Mouse (Mus musculus) hindbrain, embryonic 13.5 days (tissue): ENCODE measurements around the gene Krt18. TPM values are rescaled to one million over a fixed set of nuclear protein-coding genes. Genes with fewer than 3 reads are reported as not detected.
"Not testable (repeated sequence)": the region's sequence is repeated elsewhere in the genome, so short reads cannot be mapped to it uniquely, and the experiment has no call there.

Experiments
- ATAC-seq: fragments of 200-750 bp; cut with Nextera tagmentation; 2 replicates; pipeline ENCODE4 v1.8.0; 2017; ENCODE audit warnings: moderate TSS enrichment; ENCODE audit not compliant: low FRiP score
- H3K27ac ChIP-seq: fragments of 300-500 bp; sonication (generic); 2 replicates; pipeline ENCODE4 v1.5.1; 2015; ENCODE audit warnings: inconsistent platforms, mild to moderate bottlenecking, moderate library complexity
- H3K27me3 ChIP-seq: fragments of 300-500 bp; sonication (generic); 2 replicates; pipeline ENCODE4 v1.6.1; 2015; ENCODE audit warnings: mild to moderate bottlenecking, inconsistent platforms
- H3K36me3 ChIP-seq: fragments of 300-500 bp; sonication (generic); 2 replicates; pipeline ENCODE4 v1.6.1; 2015; ENCODE audit warnings: mild to moderate bottlenecking, inconsistent platforms
- H3K4me1 ChIP-seq: fragments of 300-500 bp; sonication (generic); replicated peaks from 2 replicates; pipeline ENCODE4 v1.6.1; 2015; ENCODE audit warnings: inconsistent platforms
- H3K4me2 ChIP-seq: fragments of 300-500 bp; sonication (generic); 2 replicates; pipeline ENCODE4 v1.6.1; 2015; ENCODE audit warnings: inconsistent platforms, mild to moderate bottlenecking, moderate library complexity
- H3K4me3 ChIP-seq: fragments of 300-500 bp; sonication (generic); 2 replicates; pipeline ENCODE4 v1.5.1; 2015; ENCODE audit warnings: mild to moderate bottlenecking, inconsistent platforms
- H3K9ac ChIP-seq: fragments of 300-500 bp; sonication (generic); 2 replicates; pipeline ENCODE4 v1.6.1; 2015; ENCODE audit warnings: mild to moderate bottlenecking, inconsistent platforms
- H3K9me3 ChIP-seq: fragments of 300-500 bp; sonication (generic); 2 replicates; pipeline ENCODE4 v1.6.1; 2016; ENCODE audit warnings: inconsistent platforms
- WGBS: fragments of 180-500 bp; shearing (Covaris S2); methylation state at CpG from one replicate; pipeline ENCODE4 v1.1.7; 2015; 5-methylcytosine and 5-hydroxymethylcytosine counted together
- polyA plus RNA-seq: library from polyadenylated mRNA; unstranded; fragments of >200 nt; fragmentation: Nextera tagmentation; extraction: Ambion mirVana; gene quantifications from 2 replicates; pipeline ENCODE4 v1.2.1, GENCODE M21; 2015

Gene Krt18
- 7.6 and 14.2 TPM in 2 replicates for polyA plus RNA-seq

DNA sequence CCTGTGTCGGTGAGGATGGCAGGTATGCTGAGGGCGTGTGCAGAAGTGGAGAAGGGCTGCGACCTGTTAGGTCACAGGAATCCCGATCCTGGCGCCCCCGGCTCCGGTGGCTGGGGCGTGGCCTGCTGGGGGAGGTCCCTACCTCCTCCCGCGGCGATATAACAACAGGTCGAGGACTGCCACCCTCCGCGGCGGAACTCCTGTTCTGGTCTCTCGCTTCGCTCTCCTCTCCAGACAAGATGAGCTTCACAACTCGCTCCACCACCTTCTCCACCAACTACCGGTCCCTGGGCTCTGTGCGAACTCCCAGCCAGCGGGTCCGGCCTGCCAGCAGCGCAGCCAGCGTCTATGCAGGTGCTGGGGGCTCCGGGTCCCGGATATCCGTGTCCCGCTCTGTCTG, at the start of gene Krt18:
TSS of gene Krt18 (plus strand) at position 141 of the 400 bp plus-strand sequence.
- peaks cover 75% of the 10 kb centered on the region for H3K27me3 ChIP-seq
- WGBS = 3% methylated on average over 28 of the region's 28 CpGs
- no peaks in the 10 kb centered on the region for H3K9me3 ChIP-seq
- peak within 1 kb of the TSS; percentile 18 for H3K4me3 ChIP-seq
- H3K27ac ChIP-seq = no peak within 1 kb of the TSS
- peak within 1 kb of the TSS; percentile 19; the same call in 1 of the 2 replicates for H3K9ac ChIP-seq
- peak within 1 kb of the TSS; percentile 44 for H3K4me2 ChIP-seq
- ATAC-seq = no peak
- H3K4me1 ChIP-seq = peaks cover 23% of the 10 kb centered on the region
- no peaks in the 10 kb centered on the region for H3K36me3 ChIP-seq

DNA sequence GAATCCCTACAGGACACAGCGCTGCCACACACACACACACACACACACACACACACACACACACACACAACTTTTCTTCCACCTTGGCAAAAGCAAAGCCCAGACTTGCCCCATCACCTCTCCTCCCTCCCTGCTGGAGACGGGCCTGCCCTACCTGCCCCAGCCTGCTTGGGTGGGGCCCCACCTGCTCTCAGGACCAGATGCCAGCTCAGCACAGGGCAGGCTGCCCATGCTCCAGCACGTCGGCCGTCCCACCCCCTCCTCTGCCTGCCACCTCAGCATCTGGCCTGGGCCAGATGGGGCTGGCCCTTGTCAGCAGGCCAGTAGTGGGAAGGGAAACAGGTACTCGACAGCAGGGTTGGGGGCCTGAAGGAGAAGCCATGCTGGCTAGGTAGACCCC, 47.1 kb upstream of the Krt18 start:
- no peaks in the 10 kb centered on the region for H3K9me3 ChIP-seq
- no peak for ATAC-seq
- H3K4me1 ChIP-seq = peaks cover 19% of the 10 kb centered on the region
- 0 out of 2 replicates have a peak overlapping the region, but pooled peaks have one; percentile 5 for H3K9ac ChIP-seq
- WGBS = 68% methylated on average over 6 of the region's 6 CpGs
- H3K27me3 ChIP-seq = 0 out of 2 replicates have a peak, but pooled peaks cover 6% of the 10 kb centered on the region
- no peak overlapping the region for H3K4me2 ChIP-seq
- no peaks in the 10 kb centered on the region for H3K36me3 ChIP-seq
- no peak overlapping the region for H3K4me3 ChIP-seq
- H3K27ac ChIP-seq = no peak overlapping the region

DNA sequence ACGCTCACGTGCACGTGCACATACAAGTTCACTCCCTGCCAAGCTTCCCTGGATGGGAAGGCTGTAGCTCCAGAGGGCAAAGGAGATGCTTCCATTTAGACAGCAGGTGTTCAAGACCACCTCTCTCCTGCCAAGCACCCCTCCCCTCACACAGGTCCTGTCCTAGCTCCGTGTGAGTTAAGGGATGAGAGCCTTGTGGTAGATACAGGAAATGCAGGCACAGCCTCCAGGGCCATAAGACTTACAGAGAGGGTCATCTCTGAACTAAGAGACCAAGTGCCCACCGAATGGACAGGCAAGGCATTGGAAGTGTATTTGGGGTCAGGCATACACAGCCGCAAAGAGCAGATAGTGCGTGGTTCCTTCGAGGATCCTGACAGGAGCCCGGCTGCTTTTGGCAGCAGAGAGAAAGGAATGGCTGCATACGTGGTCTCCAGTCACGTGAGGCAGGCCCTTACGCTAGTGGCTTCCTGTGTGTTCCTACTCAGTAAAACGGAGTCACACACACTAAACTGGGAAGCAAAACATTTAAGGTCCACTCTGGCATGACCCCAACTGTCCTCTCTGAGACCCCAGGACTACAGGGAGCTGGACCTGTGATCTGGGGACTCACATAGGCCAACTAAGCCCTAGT, 44.5 kb upstream of the Krt18 start:
- WGBS = 82% methylated on average over 13 of the region's 13 CpGs
- peak overlapping the region; percentile 50 for H3K4me2 ChIP-seq
- peak overlapping the region; percentile 29; the same call in 1 of the 2 replicates for H3K4me3 ChIP-seq
- H3K4me1 ChIP-seq = peaks cover 8% of the 10 kb centered on the region; the same call in 1 of the 2 replicates
- H3K27me3 ChIP-seq = 0 out of 2 replicates have a peak, but pooled peaks cover 4% of the 10 kb centered on the region
- no peak for ATAC-seq
- H3K27ac ChIP-seq = peak overlapping the region; percentile 85
- H3K36me3 ChIP-seq = no peaks in the 10 kb centered on the region
- H3K9ac ChIP-seq = peak overlapping the region; percentile 43
- no peaks in the 10 kb centered on the region for H3K9me3 ChIP-seq

DNA sequence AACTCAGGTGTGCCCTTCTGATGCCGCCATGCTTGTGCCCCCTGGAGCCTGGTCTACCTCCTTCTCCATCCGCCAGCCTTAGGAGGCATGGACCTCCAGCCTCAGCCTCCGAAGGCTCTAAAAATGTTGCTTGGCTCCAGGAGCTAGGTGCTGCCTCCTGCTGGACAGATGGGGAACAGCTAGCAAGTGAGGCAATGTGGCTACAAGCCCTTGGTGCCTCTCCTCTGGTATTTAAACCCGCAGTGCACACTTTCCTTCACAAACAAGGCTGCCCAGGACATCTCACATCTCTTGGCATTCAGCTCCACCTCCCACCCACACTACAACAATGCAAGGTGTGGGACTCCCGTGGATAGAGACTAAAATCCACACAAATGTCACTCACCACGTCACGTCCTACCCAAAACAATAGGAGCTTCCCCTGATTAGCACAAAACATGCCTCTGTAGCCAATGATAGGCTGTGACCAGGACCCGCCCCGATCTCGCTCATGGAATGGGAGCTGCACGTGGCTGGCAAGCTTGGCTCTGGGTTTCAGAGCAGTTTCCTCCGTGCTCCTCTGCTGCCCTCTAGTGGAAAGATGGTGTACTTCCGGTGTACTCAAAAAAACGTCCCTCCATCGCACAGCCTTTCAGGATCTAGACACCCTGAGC, 43.9 kb upstream of the Krt18 start:
- H3K4me2 ChIP-seq = peak overlapping the region; percentile 50
- peaks cover 8% of the 10 kb centered on the region; the same call in 1 of the 2 replicates for H3K4me1 ChIP-seq
- H3K9me3 ChIP-seq = no peaks in the 10 kb centered on the region
- peaks cover 5% of the 10 kb centered on the region for H3K27me3 ChIP-seq
- ATAC-seq = peak; percentile 96
- H3K36me3 ChIP-seq = no peaks in the 10 kb centered on the region
- 2% methylated on average over 15 of the region's 15 CpGs for WGBS
- H3K4me3 ChIP-seq = peak overlapping the region; percentile 29
- peak overlapping the region; percentile 49 for H3K9ac ChIP-seq
- peak overlapping the region; percentile 85 for H3K27ac ChIP-seq

DNA sequence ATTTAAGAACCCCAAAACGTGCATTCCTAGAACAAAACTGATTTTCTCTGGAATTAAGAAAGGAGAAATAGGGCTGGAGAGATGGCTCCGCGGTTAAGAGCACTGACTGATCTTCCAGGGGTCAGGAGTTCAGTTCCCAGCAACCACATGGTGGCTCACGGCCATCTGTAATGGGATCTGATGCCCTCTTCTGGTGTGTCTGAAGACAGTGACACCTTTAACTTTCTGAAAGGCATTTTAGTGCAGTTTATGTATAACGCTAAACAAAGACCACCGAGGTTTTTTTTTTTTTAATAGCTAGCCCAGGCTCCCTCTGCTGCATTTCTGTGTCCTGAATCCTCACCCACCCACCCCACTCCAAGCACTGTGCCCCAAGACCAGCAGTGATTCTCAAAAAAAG, 43.2 kb upstream of the Krt18 start:
- WGBS = 22% methylated on average over 6 of the region's 6 CpGs
- H3K27me3 ChIP-seq = peaks cover 9% of the 10 kb centered on the region
- H3K4me3 ChIP-seq = no peak overlapping the region
- H3K27ac ChIP-seq = no peak overlapping the region
- H3K4me1 ChIP-seq = peaks cover 8% of the 10 kb centered on the region; the same call in 1 of the 2 replicates
- H3K9ac ChIP-seq = 0 out of 2 replicates have a peak overlapping the region, but pooled peaks have one; percentile 49
- H3K9me3 ChIP-seq = no peaks in the 10 kb centered on the region
- no peak for ATAC-seq
- H3K4me2 ChIP-seq = peak overlapping the region; percentile 50; the same call in 1 of the 2 replicates
- no peaks in the 10 kb centered on the region for H3K36me3 ChIP-seq

DNA sequence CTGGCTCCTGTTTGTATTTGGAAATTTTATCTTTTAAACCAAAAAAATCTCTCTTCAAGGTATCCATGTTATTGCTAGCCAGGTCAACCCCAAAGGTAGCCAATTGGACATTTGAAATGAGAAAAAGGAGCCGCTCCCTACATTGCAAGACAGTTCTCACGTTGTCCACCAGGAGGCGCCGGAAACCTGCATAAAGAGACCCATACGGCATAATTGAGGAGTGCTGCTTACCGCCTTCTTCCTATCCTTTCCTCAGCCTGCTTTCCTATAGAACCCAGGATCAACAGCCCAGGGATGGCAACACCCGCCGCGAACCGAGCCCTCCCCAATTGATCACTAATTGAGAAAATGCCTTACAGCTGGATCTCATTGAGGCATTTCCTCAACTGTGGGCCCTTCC, 39.9 kb upstream of the Krt18 start:
- no peak overlapping the region for H3K4me2 ChIP-seq
- ATAC-seq = no peak
- no peaks in the 10 kb centered on the region for H3K9me3 ChIP-seq
- no peaks in the 10 kb centered on the region for H3K36me3 ChIP-seq
- H3K27ac ChIP-seq = no peak overlapping the region
- under 1% methylated on average over 10 of the region's 10 CpGs for WGBS
- no peak overlapping the region for H3K4me3 ChIP-seq
- peaks cover 8% of the 10 kb centered on the region; the same call in 1 of the 2 replicates for H3K4me1 ChIP-seq
- peaks cover 30% of the 10 kb centered on the region for H3K27me3 ChIP-seq
- no peak overlapping the region for H3K9ac ChIP-seq

DNA sequence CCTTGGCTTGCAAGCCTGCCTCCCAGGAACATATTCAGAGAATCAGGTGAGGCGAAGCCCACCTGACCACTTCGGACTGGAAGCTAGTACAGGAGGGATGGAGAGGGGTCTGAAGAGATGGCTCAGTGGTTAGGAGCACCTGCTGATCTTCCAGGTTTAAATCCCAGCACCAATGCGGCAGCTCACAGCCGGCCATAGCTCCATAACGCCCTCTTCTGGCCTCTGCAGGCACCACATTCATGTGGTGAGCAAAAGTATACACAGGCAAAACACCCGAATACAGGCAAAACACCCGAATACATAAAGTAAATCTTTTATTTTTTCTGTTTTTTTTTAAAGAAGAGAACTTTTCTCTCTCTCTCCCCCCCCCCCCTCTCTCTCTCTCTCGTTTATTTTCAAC, 39.3 kb upstream of the Krt18 start:
- WGBS = 65% methylated on average over 8 of the region's 8 CpGs
- H3K4me2 ChIP-seq = no peak overlapping the region
- no peak overlapping the region for H3K4me3 ChIP-seq
- H3K4me1 ChIP-seq = peaks cover 6% of the 10 kb centered on the region; the same call in 1 of the 2 replicates
- H3K27me3 ChIP-seq = peaks cover 30% of the 10 kb centered on the region
- H3K36me3 ChIP-seq = no peaks in the 10 kb centered on the region
- H3K9ac ChIP-seq = no peak overlapping the region
- ATAC-seq = no peak
- H3K9me3 ChIP-seq = no peaks in the 10 kb centered on the region
- H3K27ac ChIP-seq = no peak overlapping the region

DNA sequence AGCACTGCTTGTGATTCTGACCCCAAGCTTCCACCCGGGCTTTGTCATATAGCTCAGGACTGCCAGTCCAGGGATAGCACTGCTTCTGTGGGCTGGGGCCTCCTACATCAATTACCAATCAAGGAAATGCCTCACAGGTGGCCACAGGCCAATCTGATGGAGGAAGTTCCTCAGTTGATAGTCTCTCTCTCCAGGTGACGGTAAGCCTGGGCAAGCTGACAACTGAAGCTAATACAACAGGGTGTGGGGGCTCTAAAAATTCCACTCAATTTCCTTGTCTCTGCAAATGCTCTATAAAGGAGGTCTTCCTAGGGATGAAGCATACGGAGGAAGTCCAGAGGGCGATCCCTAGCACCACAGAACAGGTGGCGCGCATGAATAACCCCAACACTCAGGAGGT, 37.0 kb upstream of the Krt18 start:
- H3K36me3 ChIP-seq = no peaks in the 10 kb centered on the region
- H3K4me1 ChIP-seq = peaks cover 3% of the 10 kb centered on the region; the same call in 1 of the 2 replicates
- H3K27ac ChIP-seq = no peak overlapping the region
- no peak overlapping the region for H3K4me2 ChIP-seq
- no peak overlapping the region for H3K4me3 ChIP-seq
- 90% methylated on average over 6 of the region's 6 CpGs for WGBS
- H3K9me3 ChIP-seq = no peaks in the 10 kb centered on the region
- peaks cover 34% of the 10 kb centered on the region for H3K27me3 ChIP-seq
- no peak for ATAC-seq
- no peak overlapping the region for H3K9ac ChIP-seq

DNA sequence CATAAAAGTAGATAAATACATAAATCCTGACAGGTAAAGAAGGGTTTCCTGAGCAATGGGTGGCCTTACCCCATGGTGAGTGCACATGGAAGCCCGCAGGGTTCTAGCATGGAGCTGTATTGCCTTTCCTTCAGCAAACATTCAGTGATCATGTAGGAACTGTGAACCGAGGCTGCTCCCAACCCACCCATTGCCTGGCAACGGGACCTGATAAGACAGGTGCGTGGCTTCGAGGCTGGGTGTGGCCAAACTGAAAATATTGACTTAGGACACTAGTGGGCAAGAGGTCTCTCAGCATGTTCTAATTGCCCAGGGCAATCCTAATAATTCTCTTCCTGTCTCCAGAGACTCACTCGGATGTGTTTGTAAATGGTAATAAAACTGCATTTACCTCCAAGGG, 33.6 kb upstream of the Krt18 start:
- WGBS = 94% methylated on average over 6 of the region's 6 CpGs
- Histone ChIP-seq H3K4me3 (no peak overlapping the region), H3K27me3 (peaks cover 44% of the 10 kb centered on the region), H3K9ac (no peak overlapping the region), H3K4me1 (no peaks in the 10 kb centered on the region), H3K27ac (no peak overlapping the region), H3K36me3 (no peaks in the 10 kb centered on the region), H3K4me2 (no peak overlapping the region), H3K9me3 (no peaks in the 10 kb centered on the region)
- ATAC-seq = no peak

DNA sequence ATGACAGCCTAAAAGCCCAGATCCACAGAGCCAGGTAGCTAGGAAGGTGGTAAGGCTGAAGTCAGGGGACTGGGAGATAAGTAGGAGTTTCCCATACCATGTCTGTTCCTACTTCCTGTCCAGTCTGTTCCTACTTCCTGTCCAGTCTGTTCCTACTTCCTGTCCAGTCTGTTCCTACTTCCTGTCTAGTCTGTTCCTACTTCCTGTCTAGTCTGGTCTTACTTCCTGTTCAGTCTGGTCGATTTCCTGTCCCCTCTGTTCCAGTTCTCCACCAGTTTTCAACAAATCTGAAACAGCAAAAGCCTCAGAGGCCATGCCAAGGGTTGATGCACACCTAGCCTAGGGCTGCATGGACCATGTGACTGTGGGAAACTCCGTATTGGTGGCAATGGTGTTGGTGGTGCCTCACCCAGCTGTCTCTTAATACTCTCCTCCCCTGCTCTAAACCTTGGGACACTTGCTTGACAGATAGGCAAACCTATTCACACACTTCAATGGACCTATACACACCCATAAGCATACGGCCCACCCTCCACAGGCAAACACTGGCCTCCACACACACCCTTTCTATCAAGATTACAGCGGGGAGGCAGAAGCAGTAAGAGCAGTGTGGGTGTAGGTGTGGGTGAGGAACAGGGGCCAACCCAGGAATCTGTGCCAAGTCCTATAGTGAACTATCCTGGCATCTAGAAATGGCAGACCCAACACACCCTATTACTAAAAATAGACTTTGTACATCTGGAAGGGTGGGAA, 32.3 kb upstream of the Krt18 start:
- Histone ChIP-seq H3K36me3 (no peaks in the 10 kb centered on the region), H3K4me1 (no peaks in the 10 kb centered on the region), H3K27me3 (peaks cover 50% of the 10 kb centered on the region), H3K9me3 (no peaks in the 10 kb centered on the region), H3K27ac (no peak overlapping the region), H3K9ac (no peak overlapping the region), H3K4me2 (no peak overlapping the region), H3K4me3 (no peak overlapping the region)
- 86% methylated on average over 4 of the region's 4 CpGs for WGBS
- ATAC-seq = no peak

DNA sequence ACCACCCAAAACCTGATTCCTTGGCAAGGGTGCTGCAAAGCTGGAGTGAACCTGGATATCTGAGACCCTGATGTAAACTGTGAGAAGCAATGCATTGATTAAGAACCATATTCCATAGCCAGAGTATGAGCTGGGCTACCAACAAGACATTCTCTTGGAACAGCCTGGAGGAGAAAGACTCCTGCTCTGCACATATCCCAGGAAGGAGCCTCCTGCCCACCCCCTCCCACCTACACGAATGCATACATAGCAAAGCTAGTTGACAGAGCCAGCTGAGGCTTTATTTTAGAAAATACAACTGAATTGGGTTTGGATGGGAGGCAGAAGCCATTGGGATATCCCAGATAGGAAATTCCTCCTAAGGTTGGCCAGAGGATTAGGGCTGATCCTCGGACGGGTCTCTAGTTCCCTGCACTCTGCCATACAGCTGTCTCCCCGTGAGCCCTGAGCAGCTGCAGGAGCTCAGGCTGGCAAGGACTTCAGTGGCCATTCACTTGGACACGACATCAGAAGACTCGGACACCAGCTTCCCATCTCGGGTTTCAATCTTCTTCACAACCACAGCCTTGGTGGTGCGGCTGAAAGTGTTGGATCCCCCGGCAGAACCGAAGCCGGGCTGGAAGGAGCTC, 31.4 kb upstream of the Krt18 start:
- H3K9ac ChIP-seq, H3K4me1 ChIP-seq, H3K4me3 ChIP-seq, H3K27ac ChIP-seq, H3K36me3 ChIP-seq, H3K4me2 ChIP-seq, ATAC-seq, H3K9me3 ChIP-seq: not testable (repeated sequence)
- WGBS = 92% methylated on average over 11 of the region's 11 CpGs
- H3K27me3 ChIP-seq = peaks cover 50% of the 10 kb centered on the region

DNA sequence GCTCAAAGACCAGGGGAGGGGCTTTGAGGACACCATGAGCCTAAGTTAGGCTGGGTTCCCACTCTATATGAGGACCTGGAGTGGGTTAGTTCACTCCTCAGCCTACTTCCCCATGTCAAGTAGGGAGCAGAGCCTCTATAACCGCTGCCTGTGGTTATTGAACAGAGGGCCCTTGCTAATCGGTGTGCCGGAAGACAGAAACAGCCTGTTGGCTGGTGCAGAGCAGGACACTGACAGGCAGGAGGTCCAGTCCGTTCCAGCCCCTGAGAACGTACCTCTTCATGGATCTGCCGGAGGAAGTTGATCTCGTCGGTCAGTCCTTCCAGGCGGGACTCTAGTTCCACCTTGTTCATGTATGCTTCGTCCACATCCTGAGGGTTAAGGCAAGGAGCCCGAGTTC, 28.8 kb upstream of the Krt18 start:
- H3K4me2 ChIP-seq = no peak overlapping the region
- 90% methylated on average over 11 of the region's 11 CpGs for WGBS
- H3K9ac ChIP-seq = no peak overlapping the region
- no peaks in the 10 kb centered on the region for H3K36me3 ChIP-seq
- H3K4me1 ChIP-seq = peaks cover 10% of the 10 kb centered on the region
- peaks cover 62% of the 10 kb centered on the region for H3K27me3 ChIP-seq
- ATAC-seq = no peak
- no peaks in the 10 kb centered on the region for H3K9me3 ChIP-seq
- H3K27ac ChIP-seq = no peak overlapping the region
- no peak overlapping the region for H3K4me3 ChIP-seq
